Mouse (Mus musculus) neutrophil, adult 5-6 weeks (primary cell): ENCODE measurements around the gene Tshz2. TPM values are rescaled to one million over a fixed set of nuclear protein-coding genes. Genes with fewer than 3 reads are reported as not detected.

ENCODE experiments used
- ATAC-seq: fragments of 151-379, 151-347 bp; 2 replicates; pipeline ENCODE4 v1.8.0; 2017; ENCODE audit warnings: mild to moderate bottlenecking, moderate TSS enrichment; ENCODE audit not compliant: insufficient number of reproducible peaks, poor library complexity, low FRiP score, severe bottlenecking; ENCODE audit errors: extremely low read depth
- total RNA-seq: library from RNA; stranded (forward); fragments of 200-1000 nt; gene quantifications from 2 replicates; pipeline ENCODE4 v1.2.3, GENCODE M21; 2017

Gene Tshz2
- total RNA-seq, 1 experiment from 2014 or later = not detected

GRCm38 (mm10) chr2:170101932-170102331 is 469.1 kb downstream of the Tshz2 start:
- ATAC-seq = no peak

GRCm38 (mm10) chr2:170103341-170103740 is 470.5 kb downstream of the Tshz2 start:
- no peak for ATAC-seq

GRCm38 (mm10) chr2:170103852-170104251 is 471.0 kb downstream of the Tshz2 start:
- ATAC-seq = peak; percentile 46; the same call in 1 of the 2 replicates

GRCm38 (mm10) chr2:170104396-170104795 is 471.6 kb downstream of the Tshz2 start:
- ATAC-seq = no peak

- no peak for ATAC-seq
Measured at GRCm38 (mm10) chr2:170106000-170106399, 473.2 kb downstream of the Tshz2 start.

- no peak for ATAC-seq
Measured at GRCm38 (mm10) chr2:170107791-170108190, 475.0 kb downstream of the Tshz2 start.

GRCm38 (mm10) chr2:170109528-170109927 is 476.7 kb downstream of the Tshz2 start:
- ATAC-seq = no peak

- ATAC-seq = no peak
Measured at GRCm38 (mm10) chr2:170110306-170110705, 477.5 kb downstream of the Tshz2 start.

GRCm38 (mm10) chr2:170116704-170117281 is 484.0 kb downstream of the Tshz2 start:
- ATAC-seq = peak; percentile 42

GRCm38 (mm10) chr2:170120139-170121027 is 487.6 kb downstream of the Tshz2 start:
- no peak for ATAC-seq

Other genes with a start within 250 kb of the Tshz2 start
- gene Gm11011, start 45.3 kb upstream of the Tshz2 start, total RNA-seq = not detected in 2 replicates